Mouse (Mus musculus): ENCODE data around the gene Anapc4. TPM values are rescaled to one million over a fixed set of nuclear protein-coding genes. Genes with fewer than 3 reads are reported as not detected.

Anapc4 gene
- polyA plus RNA-seq, 1 experiment: 41.3 TPM

GRCm38 (mm10) chr5:52904246-52904645 is 70.4 kb downstream of the Anapc4 start:
- Histone ChIP-seq H3K79me2 (ENCODE audit: control insufficient read depth, insufficient read depth) (no peaks in the 10 kb centered on the region), H3K36me3 (ENCODE audit: control insufficient read depth, insufficient read depth) (no peaks in the 10 kb centered on the region), H3ac (ENCODE audit: control insufficient read depth, insufficient read length, low read depth) (no peak overlapping the region), H3K79me3 (ENCODE audit: low read depth) (no peaks in the 10 kb centered on the region), H3K4me3 (ENCODE audit: insufficient read depth, poor library complexity, severe bottlenecking) (no peak overlapping the region), H3K27me3 (ENCODE audit: control insufficient read depth, insufficient read depth, insufficient read length) (no peaks in the 10 kb centered on the region)
- TF ChIP-seq CTCF (IDR thresholded peaks at IDR 0.05; ENCODE audit: control insufficient read depth, insufficient read depth, insufficient read length): no peak
- TF ChIP-seq MAX (IDR thresholded peaks at IDR 0.05): no peak
- TF ChIP-seq MYOG (IDR thresholded peaks at IDR 0.05; ENCODE audit: control insufficient read depth, extremely low read depth, insufficient read length): no peak
- TF ChIP-seq MYOD1 (IDR thresholded peaks at IDR 0.05; ENCODE audit: control insufficient read depth, insufficient read length, low read depth): no peak
- no peak for TF ChIP-seq USF1 (IDR thresholded peaks at IDR 0.05; ENCODE audit: low read depth)
- TF ChIP-seq CEBPB (IDR thresholded peaks at IDR 0.05; ENCODE audit: low read depth): no peak
- TF ChIP-seq FOSL1 (IDR thresholded peaks at IDR 0.05; ENCODE audit: insufficient read depth, low read length, poor library complexity, severe bottlenecking): no peak

GRCm38 (mm10) chr5:52904671-52905070 is 70.9 kb downstream of the Anapc4 start:
- H3K79me3 ChIP-seq (ENCODE audit: low read depth): no peaks in the 10 kb centered on the region

DNA sequence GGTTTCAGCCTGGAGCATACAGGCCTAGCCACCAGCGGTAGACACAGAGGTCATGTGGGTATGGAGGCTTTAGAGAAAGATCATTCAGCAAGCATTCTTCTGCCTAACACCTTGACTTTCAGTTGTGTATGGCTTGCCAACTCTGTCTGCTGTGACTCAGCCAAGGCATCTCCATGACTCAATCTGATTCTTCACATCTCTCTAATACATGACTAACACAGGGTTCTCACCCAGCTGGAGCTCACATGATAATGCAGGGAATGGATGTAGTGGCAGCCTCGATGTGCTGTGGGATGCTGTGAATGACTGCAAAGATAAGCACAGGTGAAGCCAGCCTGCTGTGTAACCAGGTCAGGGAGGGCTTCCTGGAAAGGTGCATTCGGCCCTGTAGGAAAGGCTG is 74.4 kb downstream of the Anapc4 start:
- no peaks in the 10 kb centered on the region for H3K27me3 ChIP-seq (ENCODE audit: control insufficient read depth, insufficient read depth, insufficient read length)
- H3K4me3 ChIP-seq (ENCODE audit: insufficient read depth, poor library complexity, severe bottlenecking): no peak overlapping the region
- no peak overlapping the region for H3ac ChIP-seq (ENCODE audit: control insufficient read depth, insufficient read length, low read depth)
- TF ChIP-seq CEBPB (IDR thresholded peaks at IDR 0.05; ENCODE audit: low read depth) (no peak), MAX (IDR thresholded peaks at IDR 0.05) (no peak), MYOD1 (IDR thresholded peaks at IDR 0.05; ENCODE audit: control insufficient read depth, insufficient read length, low read depth) (no peak), CTCF (IDR thresholded peaks at IDR 0.05; ENCODE audit: control insufficient read depth, insufficient read depth, insufficient read length) (no peak), USF1 (IDR thresholded peaks at IDR 0.05; ENCODE audit: low read depth) (no peak), FOSL1 (IDR thresholded peaks at IDR 0.05; ENCODE audit: insufficient read depth, low read length, poor library complexity, severe bottlenecking) (no peak), MYOG (IDR thresholded peaks at IDR 0.05; ENCODE audit: control insufficient read depth, extremely low read depth, insufficient read length) (no peak)
- H3K79me3 ChIP-seq (ENCODE audit: low read depth): no peaks in the 10 kb centered on the region
- H3K36me3 ChIP-seq (ENCODE audit: control insufficient read depth, insufficient read depth): no peaks in the 10 kb centered on the region
- no peaks in the 10 kb centered on the region for H3K79me2 ChIP-seq (ENCODE audit: control insufficient read depth, insufficient read depth)

More at GRCm38 (mm10) chr5:52904671-52905070, 70.9 kb downstream of the Anapc4 start:
- H3K36me3 ChIP-seq (ENCODE audit: control insufficient read depth, insufficient read depth): no peaks in the 10 kb centered on the region
- H3K79me2 ChIP-seq (ENCODE audit: control insufficient read depth, insufficient read depth): no peaks in the 10 kb centered on the region
- no peak overlapping the region for H3ac ChIP-seq (ENCODE audit: control insufficient read depth, insufficient read length, low read depth)
- TF ChIP-seq MYOG (IDR thresholded peaks at IDR 0.05; ENCODE audit: control insufficient read depth, extremely low read depth, insufficient read length) (no peak), CTCF (IDR thresholded peaks at IDR 0.05; ENCODE audit: control insufficient read depth, insufficient read depth, insufficient read length) (no peak), USF1 (IDR thresholded peaks at IDR 0.05; ENCODE audit: low read depth) (no peak), MAX (IDR thresholded peaks at IDR 0.05) (no peak), CEBPB (IDR thresholded peaks at IDR 0.05; ENCODE audit: low read depth) (no peak), FOSL1 (IDR thresholded peaks at IDR 0.05; ENCODE audit: insufficient read depth, low read length, poor library complexity, severe bottlenecking) (no peak)
- H3K4me3 ChIP-seq (ENCODE audit: insufficient read depth, poor library complexity, severe bottlenecking): no peak overlapping the region
- H3K27me3 ChIP-seq (ENCODE audit: control insufficient read depth, insufficient read depth, insufficient read length): no peaks in the 10 kb centered on the region

GRCm38 (mm10) chr5:52910159-52910591 is 76.4 kb downstream of the Anapc4 start:
- no peaks in the 10 kb centered on the region for H3K79me2 ChIP-seq (ENCODE audit: control insufficient read depth, insufficient read depth)
- H3K36me3 ChIP-seq (ENCODE audit: control insufficient read depth, insufficient read depth): no peaks in the 10 kb centered on the region
- H3K27me3 ChIP-seq (ENCODE audit: control insufficient read depth, insufficient read depth, insufficient read length): no peaks in the 10 kb centered on the region
- no peaks in the 10 kb centered on the region for H3K79me3 ChIP-seq (ENCODE audit: low read depth)
- TF ChIP-seq USF1 (IDR thresholded peaks at IDR 0.05; ENCODE audit: low read depth): no peak
- no peak for TF ChIP-seq CEBPB (IDR thresholded peaks at IDR 0.05; ENCODE audit: low read depth)
- TF ChIP-seq MAX (IDR thresholded peaks at IDR 0.05): no peak
- no peak for TF ChIP-seq CTCF (IDR thresholded peaks at IDR 0.05; ENCODE audit: control insufficient read depth, insufficient read depth, insufficient read length)
- TF ChIP-seq MYOD1 (IDR thresholded peaks at IDR 0.05; ENCODE audit: control insufficient read depth, insufficient read length, low read depth): no peak
- no peak for TF ChIP-seq MYOG (IDR thresholded peaks at IDR 0.05; ENCODE audit: control insufficient read depth, extremely low read depth, insufficient read length)
- TF ChIP-seq FOSL1 (IDR thresholded peaks at IDR 0.05; ENCODE audit: insufficient read depth, low read length, poor library complexity, severe bottlenecking): no peak
- no peak overlapping the region for H3K4me3 ChIP-seq (ENCODE audit: insufficient read depth, poor library complexity, severe bottlenecking)
- no peak overlapping the region for H3ac ChIP-seq (ENCODE audit: control insufficient read depth, insufficient read length, low read depth)

- Histone ChIP-seq H3K36me3 (ENCODE audit: control insufficient read depth, insufficient read depth) (no peaks in the 10 kb centered on the region), H3ac (ENCODE audit: control insufficient read depth, insufficient read length, low read depth) (no peak overlapping the region), H3K79me2 (ENCODE audit: control insufficient read depth, insufficient read depth) (no peaks in the 10 kb centered on the region), H3K27me3 (ENCODE audit: control insufficient read depth, insufficient read depth, insufficient read length) (no peaks in the 10 kb centered on the region), H3K79me3 (ENCODE audit: low read depth) (no peaks in the 10 kb centered on the region), H3K4me3 (ENCODE audit: insufficient read depth, poor library complexity, severe bottlenecking) (no peak overlapping the region)
- no peak for TF ChIP-seq CTCF (IDR thresholded peaks at IDR 0.05; ENCODE audit: control insufficient read depth, insufficient read depth, insufficient read length)
- no peak for TF ChIP-seq MAX (IDR thresholded peaks at IDR 0.05)
- TF ChIP-seq USF1 (IDR thresholded peaks at IDR 0.05; ENCODE audit: low read depth): no peak
- TF ChIP-seq MYOG (IDR thresholded peaks at IDR 0.05; ENCODE audit: control insufficient read depth, extremely low read depth, insufficient read length): no peak
- no peak for TF ChIP-seq FOSL1 (IDR thresholded peaks at IDR 0.05; ENCODE audit: insufficient read depth, low read length, poor library complexity, severe bottlenecking)
- TF ChIP-seq CEBPB (IDR thresholded peaks at IDR 0.05; ENCODE audit: low read depth): no peak
- no peak for TF ChIP-seq MYOD1 (IDR thresholded peaks at IDR 0.05; ENCODE audit: control insufficient read depth, insufficient read length, low read depth)
Measured at GRCm38 (mm10) chr5:52911286-52911870, 77.6 kb downstream of the Anapc4 start.
